16 mouse cellular contexts compared by ENCODE assay signal in genomic region chr11:86389506-86389905, GRCm38 (mm10).
"Had no signal": no experiment of that assay in that cellular context is flagged by ENCODE, and none has a peak within 500 bp of the region (broad histone marks: within the 10 kb centered on the region; RNA-seq: fewer than 3 reads in every experiment).

No protein-coding gene starts in this region.

- H3K27ac ChIP-seq: liver, embryonic 12.5 days; liver, embryonic 14.5 days; macrophage; midbrain, embryonic 12.5 days; neural tube, embryonic 12.5 days had no signal

- H3K4me1 ChIP-seq: neural tube, embryonic 12.5 days had no signal

- H3K4me3 ChIP-seq: liver, embryonic 12.5 days; midbrain, embryonic 12.5 days; neural tube, embryonic 12.5 days; stomach, embryonic 15.5 days had no signal

- H3K9ac ChIP-seq: liver, embryonic 12.5 days; liver, embryonic 14.5 days; lung, embryonic 14.5 days; midbrain, embryonic 12.5 days; neural tube, embryonic 12.5 days; stomach, embryonic 15.5 days had no signal

- H3K9me3 ChIP-seq: liver, embryonic 12.5 days; midbrain, embryonic 12.5 days; neural tube, embryonic 12.5 days; stomach, embryonic 15.5 days had no signal

- DNase-seq: lung, adult 18-20 months; lung, embryonic 14.5 days; lung, postnatal 10 days; lung, postnatal 36 days; midbrain, embryonic 14.5 days; right cerebral cortex, adult 18-20 months; right cerebral cortex, postnatal 25 days; thymus, adult 2 months; thymus, postnatal 25 days; thymus, postnatal 4 days had no signal

- H3K4me2 ChIP-seq: liver, embryonic 12.5 days; lung, embryonic 14.5 days; midbrain, embryonic 12.5 days; neural tube, embryonic 12.5 days; stomach, embryonic 15.5 days had no signal

- H3K36me3 ChIP-seq: liver, embryonic 12.5 days; midbrain, embryonic 12.5 days; neural tube, embryonic 12.5 days; stomach, embryonic 15.5 days had no signal

- ATAC-seq: liver, embryonic 12.5 days had no signal

- H3K27me3 ChIP-seq: liver, embryonic 12.5 days; midbrain, embryonic 12.5 days; neural tube, embryonic 12.5 days; stomach, embryonic 15.5 days had no signal
